Mouse (Mus musculus): Measurements from ENCODE around the gene Gm49339. TPM values are rescaled to one million over a fixed set of nuclear protein-coding genes. Genes with fewer than 3 reads are reported as not detected.
"Not testable (repeated sequence)": the region's sequence is repeated elsewhere in the genome, so short reads cannot be mapped to it uniquely, and the experiment has no call there.

Gm49339 gene
- not detected in 2 replicates for total RNA-seq (2014; fragmentation: Nextera tagmentation)
- 0.44 and 0.87 TPM in 2 replicates for total RNA-seq (2017)
- polyA plus RNA-seq (2012): not detected in 2 replicates

DNA sequence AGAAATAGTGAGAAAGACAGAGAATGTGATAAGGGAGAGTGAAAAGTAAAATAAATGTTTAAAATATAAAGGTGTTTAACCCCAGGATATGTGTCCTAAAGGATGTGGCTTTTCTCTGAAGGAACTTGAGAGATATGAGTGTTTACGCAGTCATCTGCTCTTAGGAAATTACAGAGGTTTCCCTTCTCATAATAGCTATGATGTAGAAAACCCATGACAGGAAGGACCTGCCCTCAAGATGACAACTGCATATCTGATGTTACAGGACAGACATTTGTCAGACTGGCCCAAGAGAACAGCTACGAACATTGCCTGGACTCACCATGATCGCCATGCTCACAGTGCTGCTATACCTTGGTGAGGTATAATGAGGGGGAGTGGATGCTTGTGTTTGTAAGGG is at the start of gene Gm49339, which contains the start of gene Lilr4b:
Gene Gm49339 (plus strand): TSS at position 216 of the 400 bp plus-strand sequence.
Gene Lilr4b (plus strand): TSS at position 236 of the 400 bp plus-strand sequence.
- ATAC-seq (ENCODE audit: extremely low read depth, insufficient number of reproducible peaks, low FRiP score, poor library complexity, severe bottlenecking): not testable (repeated sequence)

GRCm38 (mm10) chr10:51432940-51433339 is 47.5 kb upstream of the Gm49339 start:
- Histone ChIP-seq H3K9me3 (replicated peaks) (no peaks in the 10 kb centered on the region), H3K27me3 (ENCODE audit: insufficient read depth, low read length) (no peaks in the 10 kb centered on the region), H3K4me3 (ENCODE audit: low read depth, low read length) (no peak overlapping the region), H3K4me1 (ENCODE audit: insufficient read depth, low read depth, low read length) (peaks cover 3% of the 10 kb centered on the region; the same call in 1 of the 2 replicates), H3K36me3 (replicated peaks) (no peaks in the 10 kb centered on the region)
- TF ChIP-seq TAL1 (conservative IDR thresholded peaks at IDR 0.05; ENCODE audit: low read depth, low read length) (no peak), GATA1 (IDR thresholded peaks at IDR 0.05; ENCODE audit: borderline replicate concordance, low read length) (no peak), CTCF (IDR thresholded peaks at IDR 0.05; ENCODE audit: low read depth, low read length) (no peak), GATA2 (IDR thresholded peaks at IDR 0.05; ENCODE audit: borderline replicate concordance, low read depth, low read length) (no peak), POLR2AphosphoS5 (IDR thresholded peaks at IDR 0.05; ENCODE audit: insufficient replicate concordance, low read depth, low read length) (no peak)
- ATAC-seq (ENCODE audit: extremely low read depth, insufficient number of reproducible peaks, low FRiP score, poor library complexity, severe bottlenecking) (peak; percentile 60), DNase-seq (ENCODE audit: low spot score) (no peak)

More for the DNA sequence above, at the start of gene Gm49339, which contains the start of gene Lilr4b:
- H3K27me3 ChIP-seq (ENCODE audit: insufficient read depth, low read length); H3K4me1 ChIP-seq (ENCODE audit: insufficient read depth, low read depth, low read length); H3K36me3 ChIP-seq (replicated peaks); DNase-seq (ENCODE audit: low spot score); H3K9me3 ChIP-seq (replicated peaks); H3K4me3 ChIP-seq (ENCODE audit: low read depth, low read length): not testable (repeated sequence)

- ATAC-seq (ENCODE audit: extremely low read depth, insufficient number of reproducible peaks, low FRiP score, poor library complexity, severe bottlenecking): no peak
Observed at GRCm38 (mm10) chr10:51435684-51436083, 44.7 kb upstream of the Gm49339 start.

GRCm38 (mm10) chr10:51451610-51452009 is 28.8 kb upstream of the Gm49339 start:
- no peaks in the 10 kb centered on the region for H3K36me3 ChIP-seq (replicated peaks)
- no peaks in the 10 kb centered on the region for H3K4me1 ChIP-seq (ENCODE audit: insufficient read depth, low read depth, low read length)
- no peak for ATAC-seq (ENCODE audit: extremely low read depth, insufficient number of reproducible peaks, low FRiP score, poor library complexity, severe bottlenecking)
- no peak overlapping the region for H3K4me3 ChIP-seq (ENCODE audit: low read depth, low read length)
- TF ChIP-seq CTCF (IDR thresholded peaks at IDR 0.05; ENCODE audit: low read depth, low read length) (no peak), TAL1 (conservative IDR thresholded peaks at IDR 0.05; ENCODE audit: low read depth, low read length) (no peak), GATA2 (IDR thresholded peaks at IDR 0.05; ENCODE audit: borderline replicate concordance, low read depth, low read length) (no peak), GATA1 (IDR thresholded peaks at IDR 0.05; ENCODE audit: borderline replicate concordance, low read length) (no peak), POLR2AphosphoS5 (IDR thresholded peaks at IDR 0.05; ENCODE audit: insufficient replicate concordance, low read depth, low read length) (no peak)
- no peaks in the 10 kb centered on the region for H3K27me3 ChIP-seq (ENCODE audit: insufficient read depth, low read length)
- H3K9me3 ChIP-seq (replicated peaks): no peaks in the 10 kb centered on the region
- DNase-seq (ENCODE audit: low spot score): no peak

More at GRCm38 (mm10) chr10:51435684-51436083, 44.7 kb upstream of the Gm49339 start:
- DNase-seq (ENCODE audit: low spot score): no peak
- Histone ChIP-seq H3K9me3 (replicated peaks) (no peaks in the 10 kb centered on the region), H3K4me1 (ENCODE audit: insufficient read depth, low read depth, low read length) (peaks cover 3% of the 10 kb centered on the region; the same call in 1 of the 2 replicates), H3K4me3 (ENCODE audit: low read depth, low read length) (no peak overlapping the region), H3K36me3 (replicated peaks) (no peaks in the 10 kb centered on the region), H3K27me3 (ENCODE audit: insufficient read depth, low read length) (no peaks in the 10 kb centered on the region)
- no peak for TF ChIP-seq CTCF (IDR thresholded peaks at IDR 0.05; ENCODE audit: low read depth, low read length)
- TF ChIP-seq GATA2 (IDR thresholded peaks at IDR 0.05; ENCODE audit: borderline replicate concordance, low read depth, low read length): no peak
- TF ChIP-seq GATA1 (IDR thresholded peaks at IDR 0.05; ENCODE audit: borderline replicate concordance, low read length): no peak
- no peak for TF ChIP-seq TAL1 (conservative IDR thresholded peaks at IDR 0.05; ENCODE audit: low read depth, low read length)
- TF ChIP-seq POLR2AphosphoS5 (IDR thresholded peaks at IDR 0.05; ENCODE audit: insufficient replicate concordance, low read depth, low read length): no peak

GRCm38 (mm10) chr10:51453616-51454298 is 26.7 kb upstream of the Gm49339 start:
- Histone ChIP-seq H3K36me3 (replicated peaks) (no peaks in the 10 kb centered on the region), H3K27me3 (ENCODE audit: insufficient read depth, low read length) (no peaks in the 10 kb centered on the region), H3K4me3 (ENCODE audit: low read depth, low read length) (no peak overlapping the region), H3K9me3 (replicated peaks) (no peaks in the 10 kb centered on the region), H3K4me1 (ENCODE audit: insufficient read depth, low read depth, low read length) (no peaks in the 10 kb centered on the region)
- DNase-seq (ENCODE audit: low spot score): no peak
- ATAC-seq (ENCODE audit: extremely low read depth, insufficient number of reproducible peaks, low FRiP score, poor library complexity, severe bottlenecking): no peak; the same call in 1 of the 2 replicates
- TF ChIP-seq GATA1 (IDR thresholded peaks at IDR 0.05; ENCODE audit: borderline replicate concordance, low read length) (no peak), TAL1 (conservative IDR thresholded peaks at IDR 0.05; ENCODE audit: low read depth, low read length) (no peak), GATA2 (IDR thresholded peaks at IDR 0.05; ENCODE audit: borderline replicate concordance, low read depth, low read length) (no peak), CTCF (IDR thresholded peaks at IDR 0.05; ENCODE audit: low read depth, low read length) (no peak), POLR2AphosphoS5 (IDR thresholded peaks at IDR 0.05; ENCODE audit: insufficient replicate concordance, low read depth, low read length) (no peak)

DNA sequence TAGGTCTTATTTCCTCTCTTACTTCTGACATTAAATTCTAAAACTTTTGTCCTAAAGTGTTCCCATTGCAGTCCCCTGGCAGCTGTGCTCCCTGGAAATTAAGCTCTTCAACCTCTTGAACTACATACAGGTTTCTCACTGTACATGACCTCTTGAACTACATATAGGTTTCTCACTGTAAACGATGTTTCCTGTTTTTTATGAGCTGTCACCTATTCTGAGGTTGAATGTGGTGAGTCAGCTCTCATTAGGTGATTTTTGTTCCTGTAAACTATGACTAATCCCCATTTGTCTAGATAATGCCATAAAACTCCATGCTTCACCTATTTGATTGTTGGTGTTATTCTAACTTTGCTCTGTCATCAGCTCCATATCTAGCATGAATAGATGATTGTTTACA is 26.0 kb upstream of the Gm49339 start:
- Histone ChIP-seq H3K36me3 (replicated peaks) (no peaks in the 10 kb centered on the region), H3K9me3 (replicated peaks) (no peaks in the 10 kb centered on the region), H3K27me3 (ENCODE audit: insufficient read depth, low read length) (no peaks in the 10 kb centered on the region), H3K4me3 (ENCODE audit: low read depth, low read length) (no peak overlapping the region), H3K4me1 (ENCODE audit: insufficient read depth, low read depth, low read length) (no peaks in the 10 kb centered on the region)
- ATAC-seq (ENCODE audit: extremely low read depth, insufficient number of reproducible peaks, low FRiP score, poor library complexity, severe bottlenecking) (no peak), DNase-seq (ENCODE audit: low spot score) (no peak)
- no peak for TF ChIP-seq GATA2 (IDR thresholded peaks at IDR 0.05; ENCODE audit: borderline replicate concordance, low read depth, low read length)
- no peak for TF ChIP-seq TAL1 (conservative IDR thresholded peaks at IDR 0.05; ENCODE audit: low read depth, low read length)
- no peak for TF ChIP-seq CTCF (IDR thresholded peaks at IDR 0.05; ENCODE audit: low read depth, low read length)
- no peak for TF ChIP-seq GATA1 (IDR thresholded peaks at IDR 0.05; ENCODE audit: borderline replicate concordance, low read length)
- no peak for TF ChIP-seq POLR2AphosphoS5 (IDR thresholded peaks at IDR 0.05; ENCODE audit: insufficient replicate concordance, low read depth, low read length)
